Mouse (Mus musculus): ENCODE data around the gene Gba2. TPM values are rescaled to one million over a fixed set of nuclear protein-coding genes. Genes with fewer than 3 reads are reported as not detected.

The Gba2 gene
- polyA plus RNA-seq, 1 experiment from 2014 or later, result 14.3 TPM

GRCm38 (mm10) chr4:43530581-43530980, 48.1 kb downstream of the Gba2 start:
- no peak for ATAC-seq (replicated peaks; ENCODE audit: insufficient number of reproducible peaks, low FRiP score, low TSS enrichment)
- Histone ChIP-seq H3K4me2 (no peak overlapping the region), H3K27me3 (ENCODE audit: control insufficient read depth, insufficient read depth, low read length) (no peaks in the 10 kb centered on the region; the same call in 1 of the 2 replicates), H3K27ac (ENCODE audit: low read depth, low read length) (no peak overlapping the region), H3K4me1 (ENCODE audit: control insufficient read depth, insufficient read depth, low read length) (peaks cover 11% of the 10 kb centered on the region), H3K9ac (ENCODE audit: low read depth, low read length) (no peak overlapping the region), H3K4me3 (ENCODE audit: low read depth, low read length) (no peak overlapping the region), H3K9me3 (replicated peaks; ENCODE audit: control insufficient read depth, low read length) (no peaks in the 10 kb centered on the region), H3K36me3 (ENCODE audit: control insufficient read depth, insufficient read depth, low read length) (peaks cover 34% of the 10 kb centered on the region)
- 18% methylated on average over 7 of the region's 7 CpGs for WGBS (ENCODE audit: insufficient replicate concordance)

- H3K9me3 ChIP-seq (replicated peaks; ENCODE audit: control insufficient read depth, low read length), result no peaks in the 10 kb centered on the region
- H3K27ac ChIP-seq (ENCODE audit: low read depth, low read length), result no peak overlapping the region
- 48% methylated on average over 8 of the region's 8 CpGs for WGBS (ENCODE audit: insufficient replicate concordance)
- H3K4me1 ChIP-seq (ENCODE audit: control insufficient read depth, insufficient read depth, low read length), result peaks cover 11% of the 10 kb centered on the region
- H3K36me3 ChIP-seq (ENCODE audit: control insufficient read depth, insufficient read depth, low read length), result peaks cover 29% of the 10 kb centered on the region
- ATAC-seq (replicated peaks; ENCODE audit: insufficient number of reproducible peaks, low FRiP score, low TSS enrichment), result no peak
- H3K27me3 ChIP-seq (ENCODE audit: control insufficient read depth, insufficient read depth, low read length), result no peaks in the 10 kb centered on the region; the same call in 1 of the 2 replicates
- no peak overlapping the region for H3K9ac ChIP-seq (ENCODE audit: low read depth, low read length)
- H3K4me3 ChIP-seq (ENCODE audit: low read depth, low read length), result no peak overlapping the region
- H3K4me2 ChIP-seq, result no peak overlapping the region
Measured at GRCm38 (mm10) chr4:43530081-43530501, 48.6 kb downstream of the Gba2 start.

- H3K4me2 ChIP-seq, result no peak overlapping the region
- no peak for ATAC-seq (replicated peaks; ENCODE audit: insufficient number of reproducible peaks, low FRiP score, low TSS enrichment)
- H3K4me1 ChIP-seq (ENCODE audit: control insufficient read depth, insufficient read depth, low read length), result peaks cover 16% of the 10 kb centered on the region
- H3K27ac ChIP-seq (ENCODE audit: low read depth, low read length), result no peak overlapping the region
- H3K9me3 ChIP-seq (replicated peaks; ENCODE audit: control insufficient read depth, low read length), result no peaks in the 10 kb centered on the region
- peaks cover 4% of the 10 kb centered on the region; the same call in 1 of the 2 replicates for H3K27me3 ChIP-seq (ENCODE audit: control insufficient read depth, insufficient read depth, low read length)
- H3K36me3 ChIP-seq (ENCODE audit: control insufficient read depth, insufficient read depth, low read length), result peaks cover 22% of the 10 kb centered on the region
- no peak overlapping the region for H3K9ac ChIP-seq (ENCODE audit: low read depth, low read length)
- 80% methylated on average over 9 of the region's 9 CpGs for WGBS (ENCODE audit: insufficient replicate concordance)
- no peak overlapping the region for H3K4me3 ChIP-seq (ENCODE audit: low read depth, low read length)
Measured at GRCm38 (mm10) chr4:43528487-43528886, 50.2 kb downstream of the Gba2 start.

GRCm38 (mm10) chr4:43527880-43528279, 50.8 kb downstream of the Gba2 start:
- Histone ChIP-seq H3K4me1 (ENCODE audit: control insufficient read depth, insufficient read depth, low read length) (peaks cover 16% of the 10 kb centered on the region), H3K27ac (ENCODE audit: low read depth, low read length) (no peak overlapping the region)
- WGBS (ENCODE audit: insufficient replicate concordance), result 66% methylated on average over 5 of the region's 5 CpGs

GRCm38 (mm10) chr4:43519956-43520355, 58.7 kb downstream of the Gba2 start:
- 14% methylated on average over 6 of the region's 6 CpGs for WGBS (ENCODE audit: insufficient replicate concordance)
- ATAC-seq (replicated peaks; ENCODE audit: insufficient number of reproducible peaks, low FRiP score, low TSS enrichment), result no peak

More at GRCm38 (mm10) chr4:43527880-43528279, 50.8 kb downstream of the Gba2 start:
- no peak for ATAC-seq (replicated peaks; ENCODE audit: insufficient number of reproducible peaks, low FRiP score, low TSS enrichment)
- Histone ChIP-seq H3K4me2 (no peak overlapping the region), H3K4me3 (ENCODE audit: low read depth, low read length) (no peak overlapping the region), H3K9me3 (replicated peaks; ENCODE audit: control insufficient read depth, low read length) (no peaks in the 10 kb centered on the region), H3K9ac (ENCODE audit: low read depth, low read length) (no peak overlapping the region), H3K27me3 (ENCODE audit: control insufficient read depth, insufficient read depth, low read length) (peaks cover 4% of the 10 kb centered on the region), H3K36me3 (ENCODE audit: control insufficient read depth, insufficient read depth, low read length) (peaks cover 16% of the 10 kb centered on the region)

GRCm38 (mm10) chr4:43519551-43519950, 59.1 kb downstream of the Gba2 start:
- H3K27ac ChIP-seq (ENCODE audit: low read depth, low read length), result no peak overlapping the region
- no peaks in the 10 kb centered on the region for H3K9me3 ChIP-seq (replicated peaks; ENCODE audit: control insufficient read depth, low read length)
- peaks cover 54% of the 10 kb centered on the region for H3K4me1 ChIP-seq (ENCODE audit: control insufficient read depth, insufficient read depth, low read length)
- peaks cover 4% of the 10 kb centered on the region for H3K27me3 ChIP-seq (ENCODE audit: control insufficient read depth, insufficient read depth, low read length)
- H3K4me2 ChIP-seq, result peak overlapping the region; percentile 70
- no peak for ATAC-seq (replicated peaks; ENCODE audit: insufficient number of reproducible peaks, low FRiP score, low TSS enrichment)
- WGBS (ENCODE audit: insufficient replicate concordance), result 16% methylated on average over 10 of the region's 10 CpGs
- H3K4me3 ChIP-seq (ENCODE audit: low read depth, low read length), result peak overlapping the region; percentile 16; the same call in 1 of the 2 replicates
- H3K9ac ChIP-seq (ENCODE audit: low read depth, low read length), result 0 out of 2 replicates have a peak overlapping the region, but pooled peaks have one; percentile 34
- peaks cover 4% of the 10 kb centered on the region; the same call in 1 of the 2 replicates for H3K36me3 ChIP-seq (ENCODE audit: control insufficient read depth, insufficient read depth, low read length)

More at GRCm38 (mm10) chr4:43519956-43520355, 58.7 kb downstream of the Gba2 start:
- Histone ChIP-seq H3K27me3 (ENCODE audit: control insufficient read depth, insufficient read depth, low read length) (peaks cover 4% of the 10 kb centered on the region), H3K27ac (ENCODE audit: low read depth, low read length) (0 out of 2 replicates have a peak overlapping the region, but pooled peaks have one; percentile 29), H3K4me1 (ENCODE audit: control insufficient read depth, insufficient read depth, low read length) (peaks cover 52% of the 10 kb centered on the region), H3K4me3 (ENCODE audit: low read depth, low read length) (peak overlapping the region; percentile 16; the same call in 1 of the 2 replicates), H3K9ac (ENCODE audit: low read depth, low read length) (0 out of 2 replicates have a peak overlapping the region, but pooled peaks have one; percentile 34), H3K36me3 (ENCODE audit: control insufficient read depth, insufficient read depth, low read length) (peaks cover 4% of the 10 kb centered on the region; the same call in 1 of the 2 replicates), H3K9me3 (replicated peaks; ENCODE audit: control insufficient read depth, low read length) (no peaks in the 10 kb centered on the region), H3K4me2 (peak overlapping the region; percentile 70)

Other genes with a start within 250 kb of the Gba2 start
- gene Rusc2, start 196.9 kb downstream of the Gba2 start, polyA plus RNA-seq (2014; fragmentation: Nextera tagmentation; extraction: Ambion mirVana), result 6.3 and 7.8 TPM in 2 replicates
- gene Fam166b, start 149.7 kb downstream of the Gba2 start, polyA plus RNA-seq (2014; fragmentation: Nextera tagmentation; extraction: Ambion mirVana), result 0.23 TPM in 1 of 2 replicates, not detected in the other
- 5.0 and 6.1 TPM in 2 replicates for gene Tesk1, start 136.9 kb downstream of the Gba2 start, polyA plus RNA-seq (2014; fragmentation: Nextera tagmentation; extraction: Ambion mirVana)
- 1.8 and 3.3 TPM in 2 replicates for gene Cd72, start 124.2 kb downstream of the Gba2 start, polyA plus RNA-seq (2014; fragmentation: Nextera tagmentation; extraction: Ambion mirVana)
- not detected in 2 replicates for gene Sit1, start 95.1 kb downstream of the Gba2 start, polyA plus RNA-seq (2014; fragmentation: Nextera tagmentation; extraction: Ambion mirVana)
- gene Ccdc107, start 86.0 kb downstream of the Gba2 start, polyA plus RNA-seq (2014; fragmentation: Nextera tagmentation; extraction: Ambion mirVana), result 73.6 and 75.8 TPM in 2 replicates
- gene Arhgef39, start 79.2 kb downstream of the Gba2 start, polyA plus RNA-seq (2014; fragmentation: Nextera tagmentation; extraction: Ambion mirVana), result 34.2 and 35.7 TPM in 2 replicates
- 1.7 and 3.2 TPM in 2 replicates for gene Car9, start 71.9 kb downstream of the Gba2 start, polyA plus RNA-seq (2014; fragmentation: Nextera tagmentation; extraction: Ambion mirVana)
- gene Tpm2, start 55.1 kb downstream of the Gba2 start, polyA plus RNA-seq (2014; fragmentation: Nextera tagmentation; extraction: Ambion mirVana), result 155 and 162 TPM in 2 replicates
- 59.7 and 77.1 TPM in 2 replicates for gene Creb3, start 16.5 kb downstream of the Gba2 start, polyA plus RNA-seq (2014; fragmentation: Nextera tagmentation; extraction: Ambion mirVana)
- 74.2 and 86.2 TPM in 2 replicates for gene Tln1, start 16.2 kb downstream of the Gba2 start, polyA plus RNA-seq (2014; fragmentation: Nextera tagmentation; extraction: Ambion mirVana)
- gene Rgp1, start 158 bp downstream of the Gba2 start, polyA plus RNA-seq (2014; fragmentation: Nextera tagmentation; extraction: Ambion mirVana), result 20.1 and 32.5 TPM in 2 replicates
- gene Msmp, start 5.6 kb upstream of the Gba2 start, polyA plus RNA-seq (2014; fragmentation: Nextera tagmentation; extraction: Ambion mirVana), result not detected in 2 replicates
- gene Npr2, start 53.1 kb upstream of the Gba2 start, polyA plus RNA-seq (2014; fragmentation: Nextera tagmentation; extraction: Ambion mirVana), result 7.2 and 7.8 TPM in 2 replicates
- gene Spag8, start 74.7 kb upstream of the Gba2 start, polyA plus RNA-seq (2014; fragmentation: Nextera tagmentation; extraction: Ambion mirVana), result 0.29 and 0.38 TPM in 2 replicates
- 128 and 131 TPM in 2 replicates for gene Hint2, start 77.6 kb upstream of the Gba2 start, polyA plus RNA-seq (2014; fragmentation: Nextera tagmentation; extraction: Ambion mirVana)
- 2.7 and 3.3 TPM in 2 replicates for gene Tmem8b, start 90.1 kb upstream of the Gba2 start, polyA plus RNA-seq (2014; fragmentation: Nextera tagmentation; extraction: Ambion mirVana)
- gene Fam221b, start 90.3 kb upstream of the Gba2 start, polyA plus RNA-seq (2014; fragmentation: Nextera tagmentation; extraction: Ambion mirVana), result 3.4 and 3.9 TPM in 2 replicates
- gene Olfr70, start 121.9 kb upstream of the Gba2 start, polyA plus RNA-seq (2014; fragmentation: Nextera tagmentation; extraction: Ambion mirVana), result not detected in 2 replicates
- not detected in 2 replicates for gene Olfr71, start 131.4 kb upstream of the Gba2 start, polyA plus RNA-seq (2014; fragmentation: Nextera tagmentation; extraction: Ambion mirVana)
- 0.59 and 0.99 TPM in 2 replicates for gene Hrct1, start 148.3 kb upstream of the Gba2 start, polyA plus RNA-seq (2014; fragmentation: Nextera tagmentation; extraction: Ambion mirVana)
- 0.16 and 0.24 TPM in 2 replicates for gene Spaar, start 151.2 kb upstream of the Gba2 start, polyA plus RNA-seq (2014; fragmentation: Nextera tagmentation; extraction: Ambion mirVana)
- gene Olfr159, start 192.1 kb upstream of the Gba2 start, polyA plus RNA-seq (2014; fragmentation: Nextera tagmentation; extraction: Ambion mirVana), result not detected in 2 replicates
- not detected in 2 replicates for gene Olfr156, start 245.0 kb upstream of the Gba2 start, polyA plus RNA-seq (2014; fragmentation: Nextera tagmentation; extraction: Ambion mirVana)

Data from heart, embryonic 11.5 days (tissue).